Mouse (Mus musculus): ENCODE measurements around the gene Akap7. TPM values are rescaled to one million over a fixed set of nuclear protein-coding genes. Genes with fewer than 3 reads are reported as not detected.

The Akap7 gene
- 7.4 and 21.6 TPM in 2 replicates for total RNA-seq (2014; fragmentation: Nextera tagmentation)
- total RNA-seq (2017) = 10.1 and 24.6 TPM in 2 replicates

DNA sequence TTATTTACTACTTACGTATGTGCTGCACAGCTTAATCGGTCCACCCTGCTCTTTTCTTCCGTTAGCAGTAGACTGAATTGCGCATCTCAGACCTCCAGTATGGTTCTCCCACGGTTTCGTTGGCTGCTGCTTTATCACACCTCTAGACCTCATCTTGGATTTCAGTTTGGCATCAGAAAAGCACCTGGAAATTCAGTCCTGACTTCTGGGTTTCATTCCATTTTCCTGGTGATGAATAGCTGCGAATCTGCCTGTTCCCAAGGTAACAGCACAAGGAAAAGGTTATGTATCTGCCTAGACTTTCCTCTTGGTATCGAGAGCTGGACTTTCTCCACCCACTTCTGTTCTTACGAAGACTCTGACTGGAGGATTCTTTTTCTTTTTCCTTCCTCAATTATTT lies at the start of gene Akap7:
Akap7 (minus strand) TSS at position 101 of the 400 bp plus-strand sequence.
- no peak for ATAC-seq (replicated peaks; ENCODE audit: low FRiP score, low TSS enrichment, poor library complexity, severe bottlenecking)

DNA sequence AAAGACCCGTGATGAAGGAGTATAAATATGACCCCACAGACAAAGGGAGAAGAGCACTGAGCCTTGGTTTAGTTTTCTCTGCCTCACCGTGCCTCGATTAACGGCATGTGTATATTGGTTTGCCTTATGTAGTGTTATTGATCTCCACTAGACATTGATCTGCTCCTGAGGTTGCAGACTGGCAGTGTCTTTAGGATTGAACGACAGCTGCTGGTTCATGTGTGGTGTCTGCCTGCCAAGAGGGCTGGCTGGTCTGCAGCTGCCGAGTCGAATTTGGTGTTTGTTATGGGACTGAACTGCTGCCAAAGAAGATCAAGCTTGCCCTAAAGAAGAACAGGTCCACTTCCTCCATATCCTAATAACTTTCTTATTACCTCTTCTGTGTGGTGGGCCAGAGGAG lies 46.7 kb upstream of the Akap7 start:
- no peak for ATAC-seq (replicated peaks; ENCODE audit: low FRiP score, low TSS enrichment, poor library complexity, severe bottlenecking)

DNA sequence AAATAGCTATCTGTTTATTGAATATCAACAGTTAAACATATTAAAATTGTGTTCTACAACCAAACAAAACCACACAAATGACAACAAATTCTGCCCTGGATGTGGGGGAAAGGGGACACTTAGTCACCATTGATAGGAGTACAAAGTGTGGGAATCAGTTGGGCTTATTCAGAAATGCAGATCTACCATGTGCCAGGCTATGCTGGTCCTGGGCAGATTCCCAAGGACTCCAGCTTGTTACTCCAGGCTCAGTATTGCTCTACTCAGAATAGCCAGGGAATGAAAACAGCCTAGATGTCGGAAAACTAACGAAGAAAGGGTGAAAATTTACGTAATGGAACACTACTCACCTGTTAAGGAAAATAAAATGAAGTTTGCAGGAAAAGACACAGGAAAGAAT lies 46.3 kb upstream of the Akap7 start:
- ATAC-seq (replicated peaks; ENCODE audit: low FRiP score, low TSS enrichment, poor library complexity, severe bottlenecking) = no peak

DNA sequence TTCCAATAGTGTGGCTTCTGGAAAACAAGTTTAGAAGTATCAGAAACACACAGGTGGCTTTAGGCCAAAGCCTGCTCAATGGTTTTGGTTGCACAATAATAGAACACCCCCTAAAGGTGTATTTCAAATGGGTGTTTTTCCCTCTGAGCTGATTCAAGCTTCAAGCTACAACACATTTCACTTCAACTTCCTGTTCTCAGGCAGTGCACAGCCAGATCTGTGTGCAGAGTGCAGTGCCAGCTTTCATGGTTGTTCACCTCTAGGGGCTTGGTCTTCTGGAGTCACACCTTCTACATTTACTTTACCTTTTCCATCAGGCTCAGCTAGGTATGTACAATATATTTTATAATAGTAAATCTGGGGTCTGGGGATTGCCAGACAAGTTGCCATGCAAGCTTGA lies 35.1 kb upstream of the Akap7 start:
- no peak for ATAC-seq (replicated peaks; ENCODE audit: low FRiP score, low TSS enrichment, poor library complexity, severe bottlenecking)

DNA sequence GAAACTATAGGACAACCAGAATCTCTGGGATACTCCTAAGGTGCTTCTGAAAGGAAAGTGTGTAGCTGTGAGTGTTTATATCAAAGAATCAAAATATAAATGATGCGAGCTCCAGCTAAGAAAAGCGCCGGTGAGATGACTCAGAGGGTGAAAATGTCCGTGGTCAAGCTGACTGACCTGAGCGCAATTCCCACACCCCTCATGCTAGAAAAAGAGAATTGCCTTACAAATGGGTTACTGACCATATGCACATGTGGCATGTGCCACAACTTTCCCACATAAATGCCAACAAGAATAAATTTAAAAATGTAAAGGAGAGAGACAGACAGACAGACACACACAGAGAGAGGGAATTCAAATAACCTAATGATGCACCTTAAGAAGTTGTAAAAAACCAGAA lies 33.0 kb upstream of the Akap7 start:
- ATAC-seq (replicated peaks; ENCODE audit: low FRiP score, low TSS enrichment, poor library complexity, severe bottlenecking) = no peak

DNA sequence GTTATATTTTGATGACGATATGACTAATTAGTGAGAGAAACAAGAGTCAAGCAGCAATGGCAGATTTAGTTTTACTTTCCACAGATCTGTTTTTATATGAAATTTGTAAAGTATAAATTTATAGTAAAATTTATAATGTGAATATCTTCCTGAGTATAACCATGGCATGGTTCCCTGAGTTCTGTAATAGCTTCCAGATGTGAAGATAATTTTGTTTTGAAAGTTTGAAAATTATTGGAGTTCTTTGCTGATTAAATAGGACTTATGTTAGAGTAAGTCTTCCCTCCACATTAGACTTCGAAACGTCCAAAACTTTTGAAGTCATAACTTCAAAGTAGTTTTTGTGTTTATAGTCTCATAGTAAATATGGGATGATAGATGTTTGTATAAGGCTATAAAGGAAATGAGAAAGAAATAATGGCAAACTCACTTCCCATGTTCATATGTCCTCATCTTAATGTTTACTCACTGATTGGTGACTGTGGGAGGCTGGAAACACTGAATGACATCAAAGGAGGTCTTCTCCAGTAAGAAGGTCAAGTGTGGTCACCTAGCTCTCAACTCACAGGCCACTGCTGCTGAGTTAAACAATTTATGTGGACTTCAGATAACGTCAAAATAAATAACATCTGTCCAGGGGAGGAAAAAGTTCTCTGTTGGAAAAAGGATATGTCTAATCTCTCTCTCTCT lies 25.9 kb upstream of the Akap7 start:
- ATAC-seq (replicated peaks; ENCODE audit: low FRiP score, low TSS enrichment, poor library complexity, severe bottlenecking) = no peak

DNA sequence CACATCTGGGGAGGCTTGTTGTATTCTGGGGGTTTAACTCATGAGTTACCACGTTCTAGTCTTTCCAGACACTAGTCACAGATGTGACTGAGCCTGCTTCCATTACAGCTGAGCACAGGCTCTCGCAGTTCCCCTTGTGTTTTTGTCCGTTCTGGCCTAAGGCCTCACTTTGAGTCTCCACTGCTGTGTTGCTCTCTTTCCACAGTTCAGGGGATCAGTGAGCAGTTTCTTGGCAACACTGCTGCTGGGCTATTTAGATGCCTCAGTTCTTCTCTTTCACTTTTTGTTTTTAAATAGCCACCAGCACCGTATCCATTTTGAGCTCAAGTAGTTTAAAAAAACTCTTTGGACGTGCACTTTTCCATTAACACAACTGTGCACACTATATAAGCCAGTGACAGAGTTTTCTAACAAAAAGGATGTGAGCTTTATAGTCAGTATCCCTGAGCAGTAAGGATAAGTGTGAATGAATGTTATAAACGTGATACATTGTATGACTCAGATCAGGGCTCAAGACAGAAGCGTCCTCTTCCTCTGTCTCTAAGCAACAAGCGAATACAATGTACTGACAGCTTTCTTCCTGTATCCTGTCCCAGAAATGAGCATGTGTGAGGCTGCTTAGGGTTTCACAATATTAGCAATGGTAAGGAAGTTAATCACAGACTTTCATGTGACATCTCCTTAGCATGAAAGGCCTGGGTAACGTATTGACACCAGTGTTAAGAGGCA lies 23.8 kb upstream of the Akap7 start:
- ATAC-seq (replicated peaks; ENCODE audit: low FRiP score, low TSS enrichment, poor library complexity, severe bottlenecking) = no peak

DNA sequence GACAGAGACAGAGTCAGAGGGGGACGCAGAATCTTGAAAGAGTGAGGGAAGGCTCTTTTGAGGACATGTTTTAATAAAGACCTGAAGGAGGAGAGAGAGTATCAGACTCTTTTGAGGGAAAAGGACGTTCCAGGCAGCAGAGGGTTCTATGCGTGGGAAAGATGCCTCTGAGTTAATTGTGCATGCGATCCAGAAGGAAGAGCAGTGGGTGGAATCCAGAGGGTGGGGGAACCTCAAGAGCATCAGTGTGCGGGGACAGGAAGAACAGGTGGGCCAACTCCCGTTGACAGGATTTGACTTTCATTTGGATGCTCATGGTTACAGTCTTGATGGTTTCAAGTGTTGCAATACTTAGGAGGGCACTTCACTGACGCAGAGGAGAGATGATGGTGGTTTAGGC lies 22.4 kb upstream of the Akap7 start:
- ATAC-seq (replicated peaks; ENCODE audit: low FRiP score, low TSS enrichment, poor library complexity, severe bottlenecking) = no peak

DNA sequence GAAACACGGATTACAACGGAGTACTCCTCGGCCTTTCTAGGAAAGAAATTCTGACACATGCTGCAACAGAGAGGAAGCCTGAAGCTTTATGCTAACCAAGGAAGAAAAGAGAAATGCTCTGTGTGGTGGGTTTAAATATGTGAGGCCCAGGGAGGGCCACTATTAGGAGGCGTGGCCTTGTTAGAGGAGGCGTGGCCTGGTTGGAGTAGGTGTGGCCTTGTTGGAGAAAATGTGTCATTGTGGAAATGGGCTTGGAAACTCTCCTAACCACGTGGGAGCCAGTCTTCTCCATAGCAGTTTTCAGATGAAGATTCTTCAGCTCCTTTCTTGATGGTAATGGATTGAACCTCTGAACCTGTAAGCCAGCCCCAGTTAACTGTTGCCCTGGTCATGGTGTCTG lies 19.8 kb upstream of the Akap7 start:
- ATAC-seq (replicated peaks; ENCODE audit: low FRiP score, low TSS enrichment, poor library complexity, severe bottlenecking) = no peak

DNA sequence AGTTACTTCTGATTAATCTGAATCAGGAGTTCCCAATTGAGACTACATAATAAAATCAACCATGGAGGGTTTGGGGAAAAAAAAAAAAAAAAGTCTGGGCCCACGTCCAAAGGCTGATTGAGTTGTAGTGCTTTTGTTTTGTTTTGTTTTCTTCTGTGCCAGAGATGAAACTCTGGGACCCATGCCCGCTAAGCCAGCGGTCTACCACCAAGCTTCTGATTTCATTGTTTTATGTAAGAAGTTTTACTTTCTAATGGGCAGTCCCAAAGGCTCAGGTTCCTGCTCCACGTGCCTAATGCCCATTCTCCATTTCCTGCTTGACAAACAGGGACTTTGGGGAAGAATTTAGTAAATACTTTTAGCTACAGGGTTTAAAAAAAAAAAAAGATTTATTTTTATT lies 18.0 kb upstream of the Akap7 start:
- no peak for ATAC-seq (replicated peaks; ENCODE audit: low FRiP score, low TSS enrichment, poor library complexity, severe bottlenecking)

DNA sequence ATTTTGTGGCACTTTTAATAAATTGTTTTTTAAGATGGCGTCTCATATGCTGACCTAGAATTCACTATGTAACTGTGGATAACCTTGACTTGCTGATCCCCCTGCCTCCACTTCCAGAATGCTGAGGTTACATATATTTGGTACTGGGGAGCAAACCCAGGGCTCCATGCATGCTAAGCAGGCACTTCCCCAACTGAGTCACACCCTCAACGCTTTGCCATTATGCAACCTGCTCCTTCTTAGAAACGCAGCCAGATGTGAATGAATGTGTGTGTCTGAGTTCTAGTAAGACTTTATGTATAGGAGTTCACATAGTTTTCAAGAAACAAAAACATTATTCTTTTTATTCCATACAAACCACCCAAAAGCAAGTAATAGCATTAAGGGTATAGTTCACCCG lies 13.5 kb upstream of the Akap7 start:
- no peak for ATAC-seq (replicated peaks; ENCODE audit: low FRiP score, low TSS enrichment, poor library complexity, severe bottlenecking)

DNA sequence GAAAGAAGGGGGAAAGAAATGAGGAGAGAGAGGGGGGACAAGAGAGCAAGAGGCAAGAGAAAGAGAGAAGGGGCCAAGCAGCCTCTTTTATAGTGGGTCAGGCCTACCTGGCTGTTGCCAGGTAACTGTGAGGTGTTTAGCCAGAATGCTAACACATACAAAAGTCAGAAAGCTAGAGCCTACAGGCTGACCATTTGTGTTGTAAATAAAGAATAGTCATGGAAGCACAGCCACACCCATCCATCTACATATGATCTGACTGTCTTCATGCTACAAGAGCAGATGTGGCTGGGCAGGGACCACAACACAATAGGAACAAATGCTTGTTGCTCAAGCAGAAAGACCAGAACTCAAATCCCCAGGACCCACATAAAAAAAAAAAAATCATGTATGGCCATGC lies 11.9 kb upstream of the Akap7 start:
- ATAC-seq (replicated peaks; ENCODE audit: low FRiP score, low TSS enrichment, poor library complexity, severe bottlenecking) = no peak

DNA sequence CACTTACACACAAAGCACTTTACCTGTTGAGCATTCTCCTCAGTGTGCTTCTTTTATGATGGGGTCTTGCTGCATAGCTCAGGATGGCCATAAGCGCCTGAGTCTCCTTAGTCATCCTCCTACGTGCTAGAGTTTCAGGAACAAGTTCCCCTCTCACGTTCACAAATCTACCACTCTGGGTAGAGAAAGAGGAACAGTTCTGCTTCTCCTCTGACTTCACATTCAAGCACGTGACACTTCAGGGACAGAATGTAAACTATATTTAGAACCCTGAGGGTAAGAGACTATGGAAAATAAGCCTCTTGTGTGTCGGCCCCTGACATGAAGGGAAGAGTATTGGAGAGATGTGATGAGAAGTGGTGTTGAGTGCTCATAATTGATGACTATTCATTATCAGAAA lies 10.7 kb upstream of the Akap7 start:
- ATAC-seq (replicated peaks; ENCODE audit: low FRiP score, low TSS enrichment, poor library complexity, severe bottlenecking) = no peak

DNA sequence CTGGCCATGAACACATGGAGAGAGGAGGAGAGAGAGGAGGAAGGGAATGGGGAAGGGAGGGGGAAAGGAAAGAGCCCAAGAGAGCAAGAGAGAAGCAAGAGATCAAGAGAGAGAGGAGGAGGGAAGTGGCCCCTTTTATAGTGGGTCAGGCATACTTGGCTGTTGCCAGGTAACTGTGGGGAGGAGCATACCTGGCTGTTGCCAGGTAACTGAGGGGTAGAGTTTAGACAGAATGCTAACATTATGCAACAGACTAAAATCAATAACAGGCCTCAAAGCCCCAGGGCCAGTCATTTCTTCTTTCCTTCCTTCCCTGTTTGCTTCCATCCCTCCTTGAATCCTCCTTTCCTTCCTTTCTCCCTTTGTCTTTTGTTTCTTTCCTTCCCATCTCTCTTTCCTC lies 10.0 kb upstream of the Akap7 start:
- no peak for ATAC-seq (replicated peaks; ENCODE audit: low FRiP score, low TSS enrichment, poor library complexity, severe bottlenecking)

DNA sequence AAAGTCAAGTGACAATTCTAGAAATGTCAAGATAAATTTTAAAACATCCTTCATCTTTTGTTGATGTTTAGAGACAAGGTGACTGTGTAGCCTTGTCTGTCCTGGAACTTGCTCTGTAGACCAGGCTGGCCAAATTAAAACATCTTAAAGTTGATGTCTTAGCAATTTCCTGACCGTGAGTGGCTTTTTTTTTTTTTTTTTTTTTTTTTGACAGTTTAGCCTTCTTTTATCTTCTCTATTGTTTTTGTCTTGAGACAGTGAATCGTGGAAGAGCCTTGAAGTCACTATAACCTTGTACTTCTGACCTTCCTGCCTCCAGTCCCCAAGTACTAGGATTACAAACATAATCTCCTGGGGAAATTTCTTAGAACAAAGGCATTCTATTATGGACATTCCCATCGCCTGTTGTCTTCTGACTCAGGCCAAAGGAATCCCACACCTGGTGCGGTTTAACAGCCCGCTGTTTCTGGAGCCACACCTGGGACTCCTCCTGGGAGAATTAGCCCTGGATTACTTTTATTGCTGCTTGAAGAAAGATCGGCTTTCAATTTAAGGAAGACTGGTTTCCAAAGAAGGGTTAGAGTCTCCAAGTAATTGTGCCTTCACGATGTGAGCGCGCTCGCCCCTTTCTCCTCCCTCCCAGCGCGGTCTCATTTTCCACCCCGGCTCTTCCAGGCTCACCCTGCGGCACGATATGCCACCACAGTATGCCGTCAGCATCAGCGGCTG lies 6.3 kb upstream of the Akap7 start:
- no peak for ATAC-seq (replicated peaks; ENCODE audit: low FRiP score, low TSS enrichment, poor library complexity, severe bottlenecking)

DNA sequence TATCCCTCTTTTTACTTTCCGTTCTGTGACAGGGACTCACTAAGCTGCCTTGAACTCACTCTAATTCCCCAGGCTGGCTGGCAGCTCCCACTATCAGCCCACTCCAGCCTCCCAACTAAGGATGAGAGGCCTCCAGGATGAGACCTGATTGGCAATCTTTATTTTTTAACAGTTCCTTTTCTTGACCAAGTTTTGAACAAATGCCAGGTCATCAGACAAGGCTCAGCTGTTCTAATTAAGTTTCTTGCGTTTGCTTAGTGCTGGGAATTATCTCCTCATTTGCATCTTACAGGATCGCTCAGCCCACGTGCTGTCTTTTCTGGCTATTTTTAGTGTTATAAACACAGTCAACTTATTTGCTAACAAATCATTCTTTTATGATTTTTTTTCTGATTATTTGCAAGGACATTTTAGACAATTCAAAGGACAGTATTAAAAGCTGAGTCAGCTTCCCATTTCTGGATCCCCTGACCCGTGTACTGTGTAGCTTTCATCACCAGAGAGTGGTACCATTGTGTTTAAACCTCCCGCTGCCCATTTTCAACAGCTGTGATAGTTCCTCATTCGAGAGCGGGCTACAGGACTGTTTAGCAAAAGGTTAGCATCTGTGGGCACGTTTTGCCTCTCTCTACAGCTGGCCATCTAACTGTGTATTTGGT lies 4.0 kb upstream of the Akap7 start:
- peak; percentile 64 for ATAC-seq (replicated peaks; ENCODE audit: low FRiP score, low TSS enrichment, poor library complexity, severe bottlenecking)

DNA sequence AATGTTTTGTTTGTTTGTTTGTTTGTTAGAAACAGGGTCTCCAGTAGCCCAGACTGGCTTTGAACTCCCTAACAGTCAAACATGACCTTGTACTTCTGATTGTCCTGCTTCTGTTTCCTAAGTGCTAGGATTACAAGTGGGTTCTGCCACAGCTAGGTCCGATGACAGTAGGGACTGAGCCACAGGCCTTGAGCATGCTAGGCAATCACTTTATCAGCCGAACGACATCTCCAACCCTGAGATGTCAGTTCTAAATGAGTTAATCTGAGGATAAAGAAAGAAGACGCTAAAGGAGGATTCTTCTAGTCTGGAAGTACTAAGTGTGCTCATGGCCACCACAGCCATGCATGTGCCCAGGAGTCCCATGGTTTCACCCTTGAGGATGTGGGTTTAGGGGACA lies 3.1 kb upstream of the Akap7 start:
- no peak for ATAC-seq (replicated peaks; ENCODE audit: low FRiP score, low TSS enrichment, poor library complexity, severe bottlenecking)

DNA sequence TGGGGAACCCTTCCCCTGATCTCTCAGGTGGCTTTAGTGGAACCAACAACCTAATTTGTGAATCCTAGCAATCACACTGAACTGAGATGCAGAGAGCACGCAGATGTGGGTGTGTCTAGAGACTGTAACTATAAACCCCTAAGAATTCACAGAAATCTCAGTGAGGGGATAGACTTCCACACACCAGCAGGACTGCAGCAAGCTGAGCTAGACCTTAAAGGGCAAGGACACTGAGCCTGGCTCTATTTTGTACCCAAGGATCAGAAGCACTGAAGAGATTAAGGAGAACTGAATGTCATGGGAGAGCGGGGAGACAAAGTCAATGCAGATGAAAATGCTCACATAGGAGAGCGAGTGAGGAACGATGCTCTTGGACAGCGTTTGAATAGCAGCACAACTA lies 2.3 kb upstream of the Akap7 start:
- ATAC-seq (replicated peaks; ENCODE audit: low FRiP score, low TSS enrichment, poor library complexity, severe bottlenecking) = no peak

DNA sequence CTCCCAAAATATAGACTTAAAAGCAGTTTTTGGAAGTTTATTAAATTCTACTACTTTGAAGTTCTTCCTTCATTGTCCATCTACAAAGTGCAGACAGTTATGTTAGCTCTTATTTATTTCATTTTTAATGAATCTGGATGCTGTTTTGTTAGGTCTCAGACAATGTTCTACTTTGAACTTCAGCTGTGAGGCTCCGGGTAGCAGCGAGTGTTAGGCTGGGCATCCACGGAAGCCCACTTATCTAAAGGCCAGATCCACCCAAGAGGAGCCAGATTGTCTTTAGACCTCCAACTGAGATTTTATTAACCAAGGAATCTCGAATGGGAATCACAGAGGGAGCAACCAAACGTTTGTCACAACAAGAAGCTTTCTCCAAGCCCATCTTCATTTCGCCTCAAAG lies 2.5 kb downstream of the Akap7 start:
- no peak for ATAC-seq (replicated peaks; ENCODE audit: low FRiP score, low TSS enrichment, poor library complexity, severe bottlenecking)

DNA sequence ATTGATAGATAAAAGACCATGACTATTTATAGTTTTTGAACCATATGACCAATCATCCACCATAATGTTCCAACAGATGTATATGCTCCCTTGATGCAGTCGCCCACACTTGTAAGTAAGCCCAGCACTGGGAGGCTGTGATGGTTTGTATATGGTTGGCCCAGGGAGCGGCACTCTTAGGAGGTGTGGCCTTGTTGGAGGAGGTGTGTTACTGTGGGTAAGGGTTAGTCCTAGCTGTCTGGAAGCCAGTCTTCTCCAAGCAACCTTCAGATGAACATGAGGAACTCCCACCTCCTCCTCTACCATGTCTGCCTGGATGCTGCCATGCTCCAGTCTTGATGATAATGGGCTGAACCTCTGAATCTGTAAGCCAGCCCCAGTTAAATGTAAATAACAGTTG lies 3.1 kb downstream of the Akap7 start:
- ATAC-seq (replicated peaks; ENCODE audit: low FRiP score, low TSS enrichment, poor library complexity, severe bottlenecking) = no peak
